Mouse (Mus musculus) liver, embryonic 16.5 days (tissue): ENCODE data around the gene Dlgap5. TPM values are rescaled to one million over a fixed set of nuclear protein-coding genes. Genes with fewer than 3 reads are reported as not detected.
"Not testable (repeated sequence)": the region's sequence is repeated elsewhere in the genome, so short reads cannot be mapped to it uniquely, and the experiment has no call there.

ENCODE experiments used
- ATAC-seq: fragments of 200-750 bp; cut with Nextera tagmentation; 2 replicates; pipeline ENCODE4 v1.8.0; 2017; ENCODE audit warnings: low read depth, mild to moderate bottlenecking, moderate number of reproducible peaks, moderate library complexity
- H3K27ac ChIP-seq: fragments of 300-500 bp; sonication (generic); 2 replicates; pipeline ENCODE4 v1.5.1; 2014; ENCODE audit warnings: mild to moderate bottlenecking, low read length
- H3K27me3 ChIP-seq: fragments of 300-500 bp; sonication (generic); 2 replicates; pipeline ENCODE4 v1.6.1; 2014; ENCODE audit warnings: low read depth, low read length, mixed read lengths; ENCODE audit not compliant: control insufficient read depth, insufficient read depth
- H3K36me3 ChIP-seq: fragments of 300-500 bp; sonication (generic); 2 replicates; pipeline ENCODE4 v1.6.1; 2014; ENCODE audit warnings: mild to moderate bottlenecking; ENCODE audit not compliant: control insufficient read depth, insufficient read depth
- H3K4me1 ChIP-seq: fragments of 300-500 bp; sonication (generic); 2 replicates; pipeline ENCODE4 v1.6.1; 2014; ENCODE audit warnings: low read depth, low read length, mixed read lengths; ENCODE audit not compliant: control insufficient read depth
- H3K4me2 ChIP-seq: fragments of 300-500 bp; sonication (generic); 2 replicates; pipeline ENCODE4 v1.6.1; 2014; ENCODE audit warnings: low read depth, low read length, mixed read lengths
- H3K4me3 ChIP-seq: fragments of 300-500 bp; sonication (generic); 2 replicates; pipeline ENCODE4 v1.5.1; 2014; ENCODE audit warnings: low read depth, mild to moderate bottlenecking, low read length
- H3K9ac ChIP-seq: fragments of 300-500 bp; sonication (generic); 2 replicates; pipeline ENCODE4 v1.6.1; 2014; ENCODE audit warnings: low read depth, low read length
- H3K9me3 ChIP-seq: fragments of 300-500 bp; sonication (generic); replicated peaks from 2 replicates; pipeline ENCODE4 v1.6.1; 2016; ENCODE audit warnings: low read length; ENCODE audit not compliant: control insufficient read depth
- WGBS: fragments of 180-500 bp; shearing (Covaris S2); extraction: QIAGEN DNeasy Blood & Tissue Kit; methylation state at CpG from one replicate; pipeline ENCODE4 v1.1.7; 2014; ENCODE audit not compliant: insufficient replicate concordance; 5-methylcytosine and 5-hydroxymethylcytosine counted together
- polyA plus RNA-seq: library from polyadenylated mRNA; unstranded; fragments of >200 nt; fragmentation: Nextera tagmentation; extraction: Ambion mirVana; gene quantifications from 2 replicates; pipeline ENCODE4 v1.2.1, GENCODE M21; 2015

The Dlgap5 gene
- polyA plus RNA-seq, result 43.3 and 49.9 TPM in 2 replicates

DNA sequence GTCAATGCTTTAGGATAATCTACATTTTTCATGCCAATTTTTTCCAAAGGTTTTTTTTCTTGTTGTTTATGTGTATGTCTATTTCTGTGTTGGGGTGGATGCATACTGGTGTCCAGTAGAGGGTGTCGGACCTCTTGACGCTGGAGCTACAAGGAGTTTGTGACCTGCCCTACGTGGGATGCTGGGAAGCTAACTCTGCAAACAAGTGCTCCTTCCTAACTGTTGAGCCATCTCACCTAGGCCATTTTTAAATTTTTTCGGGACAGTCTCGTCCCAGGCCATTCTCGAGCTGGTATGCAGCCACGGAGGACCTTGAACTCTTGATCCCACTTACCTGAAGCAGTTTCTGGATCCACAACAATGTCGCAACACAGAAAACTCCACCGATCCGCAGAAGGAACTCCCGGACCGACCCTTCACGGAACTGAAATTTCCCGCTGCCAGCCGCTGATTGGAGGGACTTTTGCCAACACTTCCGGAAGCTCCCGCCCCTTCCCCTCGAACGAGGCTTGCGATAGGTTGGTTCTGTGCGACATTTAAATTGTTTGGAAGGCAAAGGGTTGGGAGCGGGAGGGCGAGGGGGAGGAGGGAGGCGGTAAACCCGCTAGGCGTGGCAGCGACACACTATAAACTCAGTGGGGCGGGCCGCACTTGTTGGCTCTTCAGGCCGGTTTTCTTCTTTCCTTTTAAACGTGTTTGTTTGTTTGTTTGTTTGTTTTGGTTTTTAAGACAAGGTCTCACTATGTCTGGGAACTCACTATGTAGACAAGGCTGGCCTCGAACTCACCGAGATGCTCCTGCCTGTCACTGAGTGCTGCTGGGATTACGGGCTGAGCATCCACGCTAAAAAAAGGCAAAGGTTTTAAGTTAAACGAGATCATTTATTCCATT is at the start of gene Dlgap5:
Dlgap5 (minus strand) TSS at position 633 of the 891 bp plus-strand sequence.
- Histone ChIP-seq H3K4me1 (peaks cover 24% of the 10 kb centered on the region), H3K9me3 (no peaks in the 10 kb centered on the region), H3K9ac (peak within 1 kb of the TSS; percentile 78), H3K27me3 (no peaks in the 10 kb centered on the region), H3K27ac (peak within 1 kb of the TSS; percentile 85), H3K4me3 (peak within 1 kb of the TSS; percentile 77), H3K4me2 (peak within 1 kb of the TSS; percentile 62), H3K36me3 (peaks cover 31% of the 10 kb centered on the region)
- WGBS, result 2% methylated on average over 34 of the region's 36 CpGs
- ATAC-seq, result peak; percentile 99

DNA sequence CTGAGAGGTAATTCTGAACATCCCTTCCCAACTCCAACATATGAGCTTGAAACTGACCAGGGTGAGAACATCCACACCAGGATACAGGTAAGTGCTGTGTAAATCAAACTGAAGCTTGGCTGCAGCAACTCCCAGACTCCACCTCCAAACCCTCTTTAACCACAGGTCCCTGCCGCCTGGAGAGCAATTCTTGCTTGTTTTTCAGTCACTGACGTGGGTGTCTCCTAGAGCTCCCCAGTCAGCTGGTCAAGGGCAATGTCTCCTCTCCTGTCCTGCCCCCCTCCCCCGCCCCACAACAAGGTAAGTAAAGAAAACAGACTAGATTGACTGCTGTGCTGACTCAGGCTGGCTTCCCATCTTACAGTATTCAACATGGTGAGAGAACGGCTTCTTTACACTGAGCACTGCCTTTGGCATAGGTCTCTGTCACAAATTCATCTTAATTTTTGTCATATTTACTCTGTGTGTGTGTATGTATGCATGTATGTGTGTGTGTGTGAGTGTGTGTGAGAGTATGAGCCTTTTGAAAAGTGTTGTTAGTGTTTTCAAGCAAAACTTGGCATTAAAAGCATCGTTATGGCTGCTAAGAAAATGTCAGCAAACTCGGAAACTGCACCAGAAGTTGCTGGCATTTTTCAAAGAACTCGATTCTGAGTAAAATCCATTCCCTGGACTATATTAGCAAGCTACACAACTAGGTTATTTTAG is 47.4 kb upstream of the Dlgap5 start:
- Histone ChIP-seq H3K9ac (no peak overlapping the region), H3K4me2 (no peak overlapping the region), H3K9me3 (no peaks in the 10 kb centered on the region), H3K4me3 (no peak overlapping the region), H3K27me3 (peaks cover 3% of the 10 kb centered on the region), H3K27ac (0 out of 2 replicates have a peak overlapping the region, but pooled peaks have one; percentile 41), H3K36me3 (no peaks in the 10 kb centered on the region), H3K4me1 (no peaks in the 10 kb centered on the region; the same call in 1 of the 2 replicates)
- WGBS, result 43% methylated on average over 7 of the region's 7 CpGs
- ATAC-seq, result peak; percentile 74

DNA sequence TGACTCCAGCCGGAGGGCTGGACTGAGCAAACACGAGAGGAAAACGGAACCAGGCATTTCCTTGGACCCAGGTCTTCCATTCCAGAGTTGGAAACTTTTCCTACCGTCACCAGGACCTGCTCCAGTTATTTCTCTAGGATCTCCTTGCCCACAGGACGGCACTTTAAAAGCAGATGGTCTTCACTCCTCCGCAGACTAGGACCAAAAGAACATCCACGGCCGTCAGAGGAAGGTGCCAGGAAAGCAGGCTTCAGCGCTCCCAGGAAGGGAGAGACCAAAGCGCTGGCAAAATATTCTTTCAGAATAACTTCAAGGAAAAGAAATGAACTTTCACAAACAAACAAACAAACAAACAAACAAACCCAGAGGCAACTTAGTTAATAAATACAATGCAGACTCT is 46.2 kb upstream of the Dlgap5 start:
- Histone ChIP-seq H3K9ac (no peak overlapping the region), H3K4me2 (no peak overlapping the region), H3K36me3 (no peaks in the 10 kb centered on the region), H3K27me3 (peaks cover 3% of the 10 kb centered on the region), H3K9me3 (no peaks in the 10 kb centered on the region), H3K27ac (no peak overlapping the region), H3K4me3 (no peak overlapping the region), H3K4me1 (no peaks in the 10 kb centered on the region; the same call in 1 of the 2 replicates)
- ATAC-seq, result no peak
- WGBS, result 59% methylated on average over 10 of the region's 10 CpGs

GRCm38 (mm10) chr14:47462877-47463460 is 44.8 kb upstream of the Dlgap5 start:
- Histone ChIP-seq H3K4me3 (no peak overlapping the region), H3K27ac (no peak overlapping the region), H3K9ac (no peak overlapping the region), H3K4me2 (no peak overlapping the region), H3K4me1 (no peaks in the 10 kb centered on the region; the same call in 1 of the 2 replicates), H3K27me3 (peaks cover 3% of the 10 kb centered on the region), H3K9me3 (no peaks in the 10 kb centered on the region), H3K36me3 (no peaks in the 10 kb centered on the region)
- ATAC-seq, result no peak
- WGBS, result 51% methylated on average over 9 of the region's 9 CpGs

GRCm38 (mm10) chr14:47462453-47462852 is 44.2 kb upstream of the Dlgap5 start:
- H3K27ac ChIP-seq, result no peak overlapping the region
- H3K4me2 ChIP-seq, result no peak overlapping the region
- no peak overlapping the region for H3K9ac ChIP-seq
- no peak overlapping the region for H3K4me3 ChIP-seq
- peaks cover 3% of the 10 kb centered on the region for H3K27me3 ChIP-seq
- H3K4me1 ChIP-seq, result no peaks in the 10 kb centered on the region; the same call in 1 of the 2 replicates
- no peaks in the 10 kb centered on the region for H3K36me3 ChIP-seq
- no peaks in the 10 kb centered on the region for H3K9me3 ChIP-seq
- 0 out of 2 replicates have a peak, but pooled peaks have one; percentile 41 for ATAC-seq
- WGBS, result 68% methylated on average over 4 of the region's 4 CpGs

DNA sequence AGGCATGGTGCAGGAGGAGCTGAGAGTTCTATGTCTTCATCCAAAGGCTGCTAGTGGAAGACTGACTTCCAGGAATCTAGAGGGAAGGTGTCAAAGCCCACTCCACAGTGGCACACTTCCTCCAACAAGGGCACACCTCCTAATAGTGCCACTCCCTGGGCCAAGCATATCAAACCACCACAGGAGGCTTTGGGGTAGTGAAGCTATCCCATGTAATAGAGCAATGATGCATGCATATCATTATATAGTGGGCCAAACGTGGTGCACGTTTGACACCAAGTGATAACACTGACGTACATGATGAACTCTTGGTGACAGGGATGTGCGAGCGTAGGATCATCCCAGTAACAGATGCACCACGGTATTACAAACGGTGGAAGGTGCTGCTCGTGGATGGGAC is 43.8 kb upstream of the Dlgap5 start:
- Histone ChIP-seq H3K36me3 (no peaks in the 10 kb centered on the region), H3K27ac (no peak overlapping the region), H3K4me3 (no peak overlapping the region), H3K27me3 (peaks cover 3% of the 10 kb centered on the region), H3K4me2 (no peak overlapping the region), H3K4me1 (no peaks in the 10 kb centered on the region; the same call in 1 of the 2 replicates), H3K9ac (no peak overlapping the region), H3K9me3 (no peaks in the 10 kb centered on the region)
- peak; percentile 53 for ATAC-seq
- WGBS, result 44% methylated on average over 8 of the region's 8 CpGs

DNA sequence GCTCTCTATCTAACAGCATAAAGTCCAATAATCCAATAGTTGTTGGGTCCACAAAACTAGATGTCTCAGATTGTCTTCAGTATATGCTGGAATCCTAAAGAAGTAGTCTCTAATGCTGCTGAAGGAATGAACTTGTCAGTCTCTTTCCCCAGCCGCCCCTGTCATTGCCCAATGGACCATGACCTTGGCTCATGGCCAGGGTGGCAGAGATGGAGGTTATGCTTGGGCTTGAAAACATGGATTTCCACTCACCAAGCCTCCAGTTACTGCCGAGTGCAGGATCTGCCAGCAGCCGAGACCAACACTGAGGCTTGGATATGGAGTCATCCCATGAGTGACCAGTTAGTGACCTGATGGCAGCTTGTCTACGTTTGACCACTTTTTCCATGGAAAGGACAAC is 41.3 kb upstream of the Dlgap5 start:
- no peak overlapping the region for H3K4me2 ChIP-seq
- H3K9ac ChIP-seq, result no peak overlapping the region
- no peak overlapping the region for H3K4me3 ChIP-seq
- H3K4me1 ChIP-seq, result no peaks in the 10 kb centered on the region; the same call in 1 of the 2 replicates
- 44% methylated on average over 4 of the region's 4 CpGs for WGBS
- H3K27me3 ChIP-seq, result peaks cover 3% of the 10 kb centered on the region; the same call in 1 of the 2 replicates
- no peak for ATAC-seq
- no peak overlapping the region for H3K27ac ChIP-seq
- H3K9me3 ChIP-seq, result no peaks in the 10 kb centered on the region
- no peaks in the 10 kb centered on the region for H3K36me3 ChIP-seq

DNA sequence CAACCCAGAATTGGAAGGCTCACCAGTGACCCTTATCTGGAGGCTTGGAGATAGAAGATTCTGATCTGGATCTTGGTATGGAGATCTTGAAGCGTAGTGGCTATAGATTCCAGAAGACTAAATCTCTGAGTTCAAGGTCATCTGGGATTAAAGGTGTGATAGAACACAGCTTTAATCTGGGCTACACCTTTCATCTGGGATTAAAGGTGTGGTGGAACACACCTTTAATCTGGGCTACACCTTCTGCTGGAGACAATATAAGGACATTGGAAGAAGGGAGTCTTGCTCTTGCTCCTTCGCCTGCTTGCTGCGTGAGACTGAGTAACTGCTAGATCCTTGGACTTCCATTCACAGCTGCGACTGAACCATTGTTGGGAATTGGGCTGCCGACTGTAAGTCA is 31.9 kb upstream of the Dlgap5 start, which contains the start of gene Fbxo34:
Fbxo34 (plus strand) TSS at position 301 of the 400 bp plus-strand sequence.
- H3K4me2 ChIP-seq, H3K4me3 ChIP-seq, H3K4me1 ChIP-seq, H3K27ac ChIP-seq, ATAC-seq, H3K36me3 ChIP-seq, H3K9me3 ChIP-seq, H3K9ac ChIP-seq, H3K27me3 ChIP-seq: not testable (repeated sequence)
- 68% methylated on average over 2 of the region's 5 CpGs for WGBS
